Mouse (Mus musculus): Measurements from ENCODE around the gene F8. TPM values are rescaled to one million over a fixed set of nuclear protein-coding genes. Genes with fewer than 3 reads are reported as not detected.
"Not testable (repeated sequence)": the region's sequence is repeated elsewhere in the genome, so short reads cannot be mapped to it uniquely, and the experiment has no call there.

Gene F8
- total RNA-seq (2021) = 1 to 10 TPM; 1.5 to 1.9 TPM
- long read RNA-seq, experiment 1 = 0 reads
- long read RNA-seq, experiment 2, partial matches to known transcripts = 0 of 1 reads
- long read RNA-seq, experiment 2, other reads (novel, unspliced or antisense) = 1 of 1 reads

DNA sequence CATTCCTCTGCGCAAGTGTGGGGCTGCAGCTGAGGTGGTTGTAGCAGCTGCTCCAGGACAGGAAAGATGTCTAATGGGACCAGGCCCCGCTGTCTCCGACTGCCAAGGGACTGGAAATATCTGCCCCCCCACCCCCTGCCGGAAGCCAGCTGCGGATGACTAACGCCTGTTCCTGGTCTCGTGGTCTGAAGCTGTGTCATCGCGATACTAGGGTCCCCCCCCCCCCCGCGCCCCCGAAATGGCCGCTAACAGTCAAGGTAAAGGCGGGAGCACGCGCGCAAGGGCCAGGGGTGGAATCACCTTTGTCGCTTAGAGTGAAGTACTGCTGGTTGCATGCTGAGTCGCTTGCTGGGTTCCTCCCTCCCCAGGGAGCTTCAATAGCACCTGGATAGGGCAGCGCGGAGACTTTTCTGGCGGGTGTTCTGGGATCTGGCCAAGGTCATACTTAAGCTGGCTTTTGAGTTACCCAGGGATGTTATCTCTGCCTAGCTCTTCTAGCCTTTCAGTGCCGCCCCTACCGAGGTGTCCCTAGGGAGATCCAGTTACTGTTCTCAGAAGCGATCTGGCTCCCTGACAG is at the start of gene F8, which contains the start of gene Fundc2:
F8 (minus strand) TSS at position 421 of the 577 bp plus-strand sequence.
Fundc2 (plus strand) TSS at position 205 of the 577 bp plus-strand sequence.
- DNase-seq (ENCODE audit: low spot score in 2 of 2) = peak; percentile 41 to 71
- intact Hi-C loops (cut with DNase I) = no loop called here

DNA sequence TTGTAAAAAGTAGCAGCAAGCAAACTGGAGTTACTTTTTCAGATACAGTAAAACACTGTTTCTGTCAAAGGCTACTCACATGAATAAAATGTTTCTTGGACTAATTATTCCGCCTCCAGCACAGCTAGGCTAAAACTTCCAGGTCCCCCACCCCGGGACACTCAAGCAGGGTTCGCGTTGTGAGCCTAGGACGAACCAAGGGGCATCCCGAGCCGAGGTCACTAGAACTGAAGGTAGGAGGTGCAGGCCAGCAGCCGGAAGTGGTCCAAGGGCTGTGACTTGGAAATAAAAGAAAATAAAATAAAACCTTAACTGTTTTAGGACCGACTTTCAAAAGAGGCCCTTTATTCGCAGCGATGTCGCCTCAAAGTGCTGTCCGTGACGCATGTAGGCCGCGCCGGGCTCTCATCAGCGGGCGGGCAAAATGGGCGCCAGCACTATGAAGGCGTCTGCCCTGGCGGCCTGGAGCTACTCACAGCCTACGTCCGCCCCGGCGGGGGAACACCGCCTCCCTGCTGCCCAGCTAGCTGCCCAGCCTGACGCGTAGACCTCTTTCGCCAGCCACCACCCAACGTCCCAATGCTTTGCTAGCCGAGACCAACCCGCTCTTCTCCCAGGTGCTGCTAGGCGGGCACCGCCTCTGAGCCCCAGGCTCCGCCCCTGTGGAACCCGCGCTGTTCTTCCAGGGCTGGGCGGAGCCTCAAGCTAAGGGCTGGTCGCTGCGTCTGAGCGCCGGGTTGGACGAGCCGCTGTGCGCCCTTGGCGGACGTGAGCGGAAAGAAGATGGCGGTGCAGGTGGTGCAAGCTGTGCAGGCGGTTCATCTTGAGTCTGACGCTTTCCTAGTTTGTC is 33.7 kb upstream of the F8 start, which contains the start of the genes Cmc4, Mtcp1 and Brcc3:
Cmc4 (minus strand) TSS at position 649 of the 850 bp plus-strand sequence.
Mtcp1 (minus strand) TSS at position 653 of the 850 bp plus-strand sequence.
Brcc3 (plus strand) TSS at position 693 of the 850 bp plus-strand sequence.
- intact Hi-C loops (cut with DNase I) = no loop called here
- DNase-seq (ENCODE audit: low spot score in 2 of 2) = peak; percentile 82 to 84

DNA sequence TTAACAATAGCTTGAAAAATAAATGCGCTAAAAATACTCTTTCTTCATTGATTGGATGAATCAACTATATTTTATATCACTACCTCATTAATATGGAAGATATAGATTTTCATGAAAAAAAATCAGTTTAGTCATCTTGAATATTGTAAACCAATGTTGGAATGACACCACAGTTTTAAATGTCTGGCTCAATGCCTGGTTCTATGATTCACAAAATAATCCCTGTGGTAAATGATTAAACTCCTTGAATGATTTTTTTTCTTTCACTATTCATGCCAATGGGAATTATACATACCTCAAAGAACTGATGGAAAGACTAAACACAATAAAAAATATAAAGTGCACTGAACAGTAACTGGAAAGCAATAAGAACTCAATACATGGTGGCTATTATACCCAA is 27.3 kb upstream of the F8 start:
- no peak for DNase-seq (ENCODE audit: low spot score in 2 of 2)
- intact Hi-C loops (cut with DNase I) = no loop called here

DNA sequence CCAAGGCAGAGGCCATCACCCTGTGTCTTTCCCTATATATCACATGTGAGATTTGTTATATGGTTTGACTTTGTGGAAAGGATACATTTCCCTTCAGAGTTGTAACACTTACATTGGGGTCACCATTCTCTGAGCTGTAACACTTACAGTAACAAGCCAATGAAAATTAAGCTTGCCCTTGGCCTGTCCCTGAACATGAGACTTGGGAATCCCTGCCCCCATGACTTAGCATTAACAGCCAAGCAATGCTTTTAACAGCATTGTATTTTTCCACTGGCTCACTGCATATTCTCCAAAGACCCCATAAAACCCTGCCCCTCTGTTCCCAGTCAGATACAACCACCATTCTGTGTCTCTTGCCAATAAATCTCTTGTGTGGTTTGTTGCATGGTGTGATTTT is 20.9 kb upstream of the F8 start:
- intact Hi-C loops (cut with DNase I) = no loop called here
- no peak for DNase-seq (ENCODE audit: low spot score in 2 of 2)

DNA sequence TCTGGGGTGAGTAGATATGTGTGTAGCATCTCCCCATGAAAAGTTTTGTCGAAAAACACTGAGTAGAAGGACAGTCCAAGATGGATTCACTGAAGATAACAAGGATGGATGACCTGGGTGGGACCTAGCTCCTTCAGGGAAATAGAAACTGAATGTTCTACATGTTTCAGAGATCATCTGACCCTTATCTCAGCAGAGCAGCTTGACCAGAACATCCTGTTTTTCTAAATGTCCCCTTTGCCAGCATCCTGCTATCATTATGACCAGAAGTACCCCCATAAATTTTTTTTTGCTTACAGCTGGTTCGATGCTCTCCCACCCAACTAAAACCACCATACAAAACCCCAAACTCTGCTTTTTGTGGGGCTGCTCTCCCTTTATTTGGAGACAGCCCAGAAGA is 20.3 kb upstream of the F8 start:
- intact Hi-C loops (cut with DNase I) = no loop called here
- no peak for DNase-seq (ENCODE audit: low spot score in 2 of 2)

DNA sequence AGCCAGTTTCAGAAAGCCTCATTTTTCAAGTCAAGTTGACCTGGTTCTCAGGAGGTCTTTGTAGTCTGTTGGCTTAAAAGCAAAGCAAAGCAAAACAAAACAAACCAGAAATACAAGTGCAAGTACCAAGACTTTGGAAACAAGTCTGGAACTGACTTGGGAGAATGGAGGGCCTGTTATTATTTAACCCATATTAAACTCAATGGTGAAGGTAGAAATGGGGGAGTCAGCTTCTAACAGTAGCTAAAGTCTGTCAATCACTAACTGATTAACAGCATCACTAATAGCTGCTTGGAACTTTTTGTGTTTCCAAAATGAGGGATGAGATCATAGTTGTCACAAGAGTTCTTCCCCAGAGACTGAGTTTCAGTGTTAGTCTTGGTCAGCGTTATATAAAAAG is 17.1 kb upstream of the F8 start:
- intact Hi-C loops (cut with DNase I) = no loop called here
- DNase-seq (ENCODE audit: low spot score in 2 of 2) = no peak

DNA sequence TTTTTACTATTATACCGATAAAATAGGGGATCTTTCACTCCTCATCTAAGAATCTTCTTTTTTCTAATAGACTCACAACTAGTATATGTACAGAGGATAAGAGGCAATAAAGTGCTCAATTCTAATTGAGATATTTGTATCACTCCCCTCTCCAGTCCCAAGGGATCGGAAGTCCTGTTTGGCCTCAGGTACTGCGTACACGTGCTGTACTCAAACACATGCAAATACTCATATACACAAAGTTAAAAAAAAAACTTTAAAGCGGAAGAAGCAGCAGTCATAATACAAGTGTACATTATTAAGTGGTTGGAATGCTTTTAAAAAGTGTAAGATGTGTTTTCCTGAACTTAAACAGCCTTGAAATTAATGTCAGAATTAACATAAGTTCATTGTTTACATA is 716 bp downstream of the F8 start:
- no peak for DNase-seq (ENCODE audit: low spot score in 2 of 2)
- intact Hi-C loops (cut with DNase I) = no loop called here

DNA sequence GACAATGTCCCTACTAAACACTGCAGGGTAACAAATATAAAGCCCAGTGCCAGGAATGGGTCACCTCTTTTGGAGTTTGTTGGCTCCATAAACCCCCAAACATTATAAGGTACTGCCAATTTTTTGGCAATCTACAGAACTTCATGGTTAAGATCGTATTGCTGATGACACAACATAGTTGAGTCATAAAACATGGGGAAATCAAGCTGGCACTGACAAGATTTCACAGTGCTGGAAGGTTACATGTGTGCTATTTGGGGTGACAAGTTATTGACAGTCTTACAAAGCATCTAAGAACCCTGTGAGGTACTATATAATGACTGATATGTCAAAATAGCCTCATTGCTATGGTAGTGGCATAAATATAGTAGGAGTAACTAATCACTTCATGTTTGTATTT is 1.2 kb downstream of the F8 start:
- intact Hi-C loops (cut with DNase I) = no loop called here
- DNase-seq (ENCODE audit: low spot score in 2 of 2) = no peak

DNA sequence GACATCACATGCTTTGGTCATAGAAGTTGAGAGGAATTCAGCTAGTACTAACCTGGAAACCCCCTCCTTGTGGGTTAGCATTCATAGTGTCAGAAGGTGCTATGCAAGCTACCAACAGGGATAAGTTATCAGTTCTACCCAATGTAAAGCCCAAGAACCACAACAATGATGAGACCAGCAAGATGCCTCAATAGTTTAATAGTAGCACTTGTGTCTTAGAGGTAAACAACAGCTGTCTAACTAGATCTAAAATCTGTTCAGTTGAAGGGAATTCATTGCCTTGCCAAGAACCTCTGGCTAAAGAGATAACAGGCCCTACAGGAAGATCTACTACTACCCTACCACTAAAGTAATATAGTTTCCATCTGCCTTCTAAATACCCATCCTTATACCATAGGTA is 5.6 kb downstream of the F8 start:
- no peak for DNase-seq (ENCODE audit: low spot score in 2 of 2)
- intact Hi-C loops (cut with DNase I) = no loop called here

DNA sequence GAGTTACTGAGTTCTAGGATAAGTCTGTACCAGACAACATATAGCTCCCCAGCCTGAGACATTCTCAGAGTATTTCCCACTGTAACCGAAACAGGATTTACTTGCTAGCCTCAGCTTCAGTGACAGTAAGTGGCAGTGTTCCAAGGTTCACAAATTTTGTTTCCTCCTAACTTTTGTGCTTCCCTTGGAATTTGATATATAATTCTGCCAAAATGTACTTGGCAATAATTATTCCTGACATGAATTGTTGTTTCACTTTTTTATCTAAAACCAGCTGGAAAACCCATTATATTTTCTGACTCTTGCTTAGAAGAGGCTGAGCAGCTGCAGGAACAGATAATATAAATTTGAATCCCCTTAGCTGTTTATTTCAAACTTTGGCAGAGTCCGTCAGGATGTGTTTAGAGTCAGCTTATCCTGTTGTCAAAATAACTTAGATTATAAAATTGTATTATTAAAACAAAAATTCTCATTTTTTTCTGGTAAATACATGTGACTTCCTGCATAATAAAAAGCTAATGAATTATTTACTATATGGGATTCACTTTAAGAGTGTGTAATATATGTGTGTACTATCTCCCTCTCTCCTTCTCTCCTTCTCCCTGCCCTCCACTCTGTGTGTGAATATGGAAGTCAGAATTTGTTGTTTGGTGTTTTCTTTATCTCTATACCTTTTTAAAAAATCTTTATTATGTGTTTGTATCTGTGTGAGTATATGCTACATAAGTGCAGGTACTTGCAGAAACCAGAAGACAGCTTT is 9.6 kb downstream of the F8 start:
- DNase-seq (ENCODE audit: low spot score in 2 of 2) = no peak
- intact Hi-C loops (cut with DNase I) = no loop called here

DNA sequence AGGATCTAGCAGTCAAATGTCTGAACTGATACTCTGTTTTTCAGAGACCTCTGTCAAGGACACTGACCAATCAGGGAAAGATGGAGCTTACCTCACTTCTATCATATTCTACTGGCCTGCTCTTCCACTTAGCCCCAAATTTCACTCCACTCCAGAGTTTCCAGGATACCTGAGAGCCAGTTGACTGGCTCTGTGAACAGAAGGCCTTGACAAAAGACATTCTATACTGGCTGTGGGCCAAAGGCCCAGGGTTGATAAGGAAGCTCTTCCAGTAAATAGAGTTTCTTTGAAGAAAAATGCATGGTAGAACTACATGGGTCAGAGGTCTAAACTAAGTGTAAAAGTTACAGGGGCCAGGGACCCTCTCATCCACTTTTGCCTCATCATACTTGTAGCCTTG is 12.2 kb downstream of the F8 start:
- DNase-seq (ENCODE audit: low spot score in 2 of 2) = no peak
- intact Hi-C loops (cut with DNase I) = no loop called here

DNA sequence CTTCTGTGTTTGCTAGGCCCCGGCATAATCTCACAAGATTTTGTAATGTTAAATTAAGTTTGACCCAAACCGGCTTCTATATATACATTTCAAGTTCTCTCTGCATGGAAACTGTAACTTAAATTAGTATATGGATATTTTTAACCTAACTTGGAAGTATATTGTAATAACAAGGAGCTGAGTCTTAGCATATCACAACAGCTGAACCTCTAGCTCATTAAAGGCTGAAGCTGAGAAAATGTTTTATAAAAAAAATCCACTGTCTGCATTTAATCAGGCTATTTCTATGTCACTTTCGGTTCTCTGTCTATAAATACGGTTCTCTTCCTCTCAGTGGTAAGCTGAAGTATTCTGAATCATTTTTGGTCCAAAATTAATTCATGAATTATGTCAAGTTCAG is 58.9 kb downstream of the F8 start:
- DNase-seq (ENCODE audit: low spot score in 2 of 2) = peak in 1 of 2 experiments; percentile 3
- intact Hi-C loops (cut with DNase I) = no loop called here

DNA sequence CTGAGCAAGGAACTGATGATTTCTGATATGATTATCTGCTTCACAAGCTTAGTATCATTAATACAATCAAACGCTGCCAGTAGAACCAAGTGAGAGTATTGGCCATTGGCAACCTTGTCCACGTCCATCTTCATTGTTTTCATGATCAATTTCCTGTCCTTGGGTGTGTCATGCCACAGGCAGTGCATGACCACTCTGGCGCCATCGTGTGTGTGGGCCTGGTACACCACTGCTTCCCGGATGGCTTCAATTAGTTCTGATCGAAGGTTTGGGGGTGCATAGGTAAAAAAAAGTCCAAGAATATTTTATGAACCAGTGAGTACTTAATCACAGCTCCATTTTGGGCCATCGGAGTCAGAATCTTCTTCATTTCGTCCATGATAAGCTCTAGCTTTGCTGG is 110.7 kb downstream of the F8 start:
- DNase-seq (ENCODE audit: low spot score in 2 of 2) = no peak
- intact Hi-C loops (cut with DNase I) = no loop called here

DNA sequence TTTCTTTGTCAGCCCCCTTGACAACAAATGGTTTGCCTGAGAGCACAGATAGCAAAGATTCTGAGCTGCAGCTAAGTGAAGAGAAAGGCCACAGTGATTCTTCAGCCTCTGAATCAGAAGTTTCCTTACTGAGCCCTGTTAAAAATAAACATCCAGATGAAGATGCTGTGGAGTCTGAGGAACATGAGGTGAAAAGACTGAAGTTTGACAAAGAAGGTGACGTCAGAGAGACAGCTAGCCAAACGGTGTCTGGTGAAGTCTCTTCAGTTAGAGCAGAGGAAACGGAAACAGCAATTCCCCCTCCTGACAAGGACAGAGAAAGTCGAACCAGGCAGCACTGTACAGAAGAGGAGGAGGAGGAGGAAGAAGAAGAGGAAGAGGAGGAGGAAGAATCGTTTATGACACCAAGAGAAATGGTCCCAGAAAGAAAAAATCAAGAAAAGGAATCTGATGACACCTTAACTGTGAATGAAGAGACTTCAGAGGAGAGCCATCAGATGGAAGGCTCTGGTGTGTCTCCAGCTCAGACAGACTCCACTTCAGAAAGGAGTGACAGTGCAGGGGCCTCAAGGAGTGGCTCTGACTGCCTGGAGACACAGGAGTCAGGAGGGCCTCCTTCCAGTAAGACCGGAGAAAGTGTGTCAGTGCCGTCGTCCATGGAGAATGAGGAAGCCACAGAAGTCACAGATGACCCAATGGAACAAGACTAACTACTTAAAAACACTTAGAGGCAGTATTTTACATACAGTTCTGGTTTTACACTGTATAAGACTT is 148.6 kb downstream of the F8 start:
- intact Hi-C loops (cut with DNase I); DNase-seq (ENCODE audit: low spot score in 2 of 2): not testable (repeated sequence)

DNA sequence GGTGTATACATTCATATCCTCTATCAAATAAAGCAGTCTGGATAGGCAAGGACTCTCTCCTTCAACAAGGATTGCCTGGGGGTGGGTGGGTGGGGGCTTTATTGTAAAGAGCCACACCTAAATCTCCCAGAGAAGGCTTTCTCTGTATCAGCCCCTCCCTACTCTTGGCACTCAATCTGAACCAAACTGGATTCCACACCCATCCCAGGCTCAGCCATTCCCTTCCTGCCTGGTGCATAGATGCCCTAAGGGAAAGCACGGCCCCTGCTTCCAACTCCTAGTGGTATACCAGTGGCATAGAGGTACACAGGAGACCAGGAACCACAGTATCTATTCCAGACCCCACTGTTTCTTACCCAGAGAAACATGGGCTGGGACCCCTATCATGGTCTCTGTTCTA is 151.0 kb downstream of the F8 start:
- intact Hi-C loops (cut with DNase I) = no loop called here
- DNase-seq (ENCODE audit: low spot score in 2 of 2) = no peak

DNA sequence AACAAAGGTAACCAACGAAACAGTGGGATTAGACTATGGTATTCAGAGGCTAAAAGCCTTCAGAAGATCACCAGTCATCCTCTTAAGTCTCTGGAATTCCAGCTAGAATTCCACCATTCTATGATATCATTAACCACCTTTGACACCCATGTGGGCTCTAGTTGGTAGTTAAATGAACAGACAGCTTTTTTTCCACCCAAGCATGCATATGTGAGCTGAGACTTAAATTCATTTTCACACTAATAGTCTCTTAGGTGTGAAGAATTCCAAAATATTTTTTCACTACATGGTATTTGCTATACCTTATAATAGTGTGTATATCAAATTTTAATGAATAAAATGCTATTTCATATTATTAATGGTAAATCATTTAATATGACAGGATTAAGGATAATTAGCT is 218.7 kb downstream of the F8 start, which contains the start of gene Smim9:
Smim9 (minus strand) TSS at position 101 of the 400 bp plus-strand sequence.
- DNase-seq (ENCODE audit: low spot score in 2 of 2) = no peak
- intact Hi-C loops (cut with DNase I) = no loop called here

DNA sequence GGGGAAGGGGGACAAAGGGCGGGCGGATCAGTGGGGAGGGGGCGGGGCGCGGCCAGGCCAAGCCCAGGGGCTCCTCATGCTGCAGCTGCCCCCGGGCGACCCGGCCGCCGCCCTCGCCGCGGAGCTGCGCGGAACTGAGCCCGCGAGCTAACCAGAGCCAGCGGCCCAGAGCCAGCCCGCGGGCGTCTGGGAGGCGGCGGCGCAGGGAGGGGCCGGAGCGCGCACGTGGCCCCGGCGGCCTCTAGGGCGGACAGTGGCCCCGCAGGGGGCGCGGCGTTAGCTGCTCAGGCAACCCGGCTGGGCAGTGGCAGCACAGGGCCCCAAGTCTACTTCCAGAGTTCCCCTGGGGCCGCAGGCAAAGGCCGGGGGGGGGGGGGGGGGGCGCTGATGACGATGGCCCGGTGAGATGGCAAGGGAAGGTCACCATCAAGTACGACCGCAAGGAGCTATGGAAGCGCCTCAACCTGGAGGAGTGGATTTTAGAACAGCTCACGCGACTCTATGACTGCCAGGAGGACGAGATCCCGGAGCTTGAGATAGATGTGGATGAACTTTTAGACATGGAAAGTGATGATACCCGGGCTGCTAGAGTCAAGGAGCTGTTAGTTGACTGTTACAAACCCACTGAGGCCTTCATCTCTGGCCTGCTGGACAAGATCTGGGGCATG is 226.7 kb downstream of the F8 start:
- intact Hi-C loops (cut with DNase I) = no loop called here
- DNase-seq (ENCODE audit: low spot score in 2 of 2) = no peak

DNA sequence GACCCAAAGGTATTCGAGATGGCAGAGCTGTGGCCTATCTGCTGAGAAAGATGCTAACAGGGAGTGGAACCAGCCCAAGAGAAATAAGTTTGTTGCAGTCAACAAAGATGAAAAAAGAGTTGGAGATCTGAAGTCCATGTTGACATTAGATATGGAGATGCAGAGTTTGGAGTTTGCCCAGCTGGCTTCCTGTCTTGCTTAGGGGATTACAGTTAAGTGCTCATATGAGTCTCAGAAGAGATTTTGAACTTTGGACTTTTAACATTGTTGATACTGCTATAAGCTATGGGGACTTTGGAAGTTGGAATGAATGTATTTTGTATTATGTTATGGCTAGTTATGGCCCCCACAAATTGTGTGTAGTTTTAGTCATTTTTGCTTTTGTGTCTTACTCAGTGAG is 230.2 kb downstream of the F8 start:
- intact Hi-C loops (cut with DNase I) = no loop called here
- no peak for DNase-seq (ENCODE audit: low spot score in 2 of 2)

DNA sequence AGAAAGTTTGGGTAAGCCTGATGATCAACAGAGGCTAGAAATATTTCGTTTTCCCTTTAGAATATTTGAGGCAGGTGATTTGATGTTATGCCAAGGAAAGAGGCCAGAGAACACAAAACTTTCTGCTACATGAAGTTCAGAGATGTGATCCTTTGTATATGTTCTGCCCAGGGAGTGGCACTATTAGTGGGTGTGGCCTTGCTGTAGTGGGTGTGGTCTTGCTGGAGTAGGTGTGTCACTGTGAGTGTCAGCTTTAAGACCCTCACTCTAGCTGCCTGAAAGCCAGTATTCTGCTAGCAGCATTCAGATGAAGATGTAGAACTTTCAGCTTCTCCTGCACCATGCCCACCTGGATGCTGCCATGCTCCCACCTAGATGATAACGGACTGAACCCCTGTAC is 232.1 kb downstream of the F8 start:
- no peak for DNase-seq (ENCODE audit: low spot score in 2 of 2)
- intact Hi-C loops (cut with DNase I) = no loop called here

All from left cerebral cortex, postnatal 14 days (tissue).